Mouse (Mus musculus) myocyte (in vitro differentiated cells): ENCODE measurements around the gene Slit3. TPM values are rescaled to one million over a fixed set of nuclear protein-coding genes. Genes with fewer than 3 reads are reported as not detected.

Source experiments
- H3K27me3 ChIP-seq: one replicate; pipeline ENCODE4 v1.6.1; 2011; ENCODE audit not compliant: control insufficient read depth, insufficient read depth, insufficient read length
- H3K36me3 ChIP-seq: one replicate; pipeline ENCODE4 v1.6.1; 2011; ENCODE audit not compliant: control insufficient read depth, insufficient read depth
- H3K4me2 ChIP-seq: one replicate; pipeline ENCODE4 v1.6.1; 2011; ENCODE audit warnings: low read depth, control low read depth
- H3K4me3 ChIP-seq: one replicate; pipeline ENCODE4 v1.5.1; 2011; ENCODE audit warnings: mild to moderate bottlenecking, control low read depth, moderate library complexity
- H3K79me2 ChIP-seq: one replicate; pipeline ENCODE4 v1.6.1; 2011; ENCODE audit not compliant: control insufficient read depth, insufficient read depth
- H3ac ChIP-seq: one replicate; pipeline ENCODE4 v1.6.1; 2011; ENCODE audit not compliant: control insufficient read depth, insufficient read length
- CEBPB ChIP-seq: IDR thresholded peaks from 2 replicates; pipeline ENCODE4 v1.6.1; 2011; ENCODE audit warnings: mild to moderate bottlenecking, moderate library complexity; ENCODE audit not compliant: poor library complexity, insufficient read depth, severe bottlenecking
- E2F4 ChIP-seq: IDR thresholded peaks from one replicate; pipeline ENCODE4 v1.6.1; 2011; ENCODE audit warnings: mild to moderate bottlenecking, control low read depth, moderate library complexity; ENCODE audit not compliant: insufficient read depth
- MAX ChIP-seq: IDR thresholded peaks from one replicate; pipeline ENCODE4 v1.6.1; 2011; ENCODE audit warnings: low read depth, mild to moderate bottlenecking, control low read depth
- MYOD1 ChIP-seq, 3 experiments: IDR thresholded peaks; one replicate each; pipeline ENCODE4 v1.6.1; 2011; ENCODE audit warnings: control low read depth in 2 of 3, low read depth in 2 of 3, mild to moderate bottlenecking in 2 of 3, moderate library complexity in 1 of 3; ENCODE audit not compliant: insufficient read length in 2 of 3, control insufficient read depth in 1 of 3
- MYOG ChIP-seq, 3 experiments: IDR thresholded peaks; one replicate each; pipeline ENCODE4 v1.6.1; 2011; ENCODE audit warnings: control low read depth in 2 of 3, low read depth in 2 of 3, mild to moderate bottlenecking in 2 of 3; ENCODE audit not compliant: insufficient read length in 2 of 3, control insufficient read depth in 1 of 3, insufficient read depth in 1 of 3
- POLR2A ChIP-seq: IDR thresholded peaks from one replicate; pipeline ENCODE4 v1.6.1; 2011; ENCODE audit warnings: low read depth, mild to moderate bottlenecking, control low read depth, moderate library complexity; ENCODE audit not compliant: insufficient read length
- POLR2AphosphoS2 ChIP-seq: IDR thresholded peaks from one replicate; pipeline ENCODE4 v1.6.1; 2011; ENCODE audit warnings: low read depth, control low read depth; ENCODE audit not compliant: insufficient read length
- REST ChIP-seq: IDR thresholded peaks from one replicate; pipeline ENCODE4 v1.6.1; 2011; ENCODE audit warnings: mild to moderate bottlenecking, control low read depth, moderate library complexity; ENCODE audit not compliant: insufficient read depth, insufficient read length
- SRF ChIP-seq: IDR thresholded peaks from one replicate; pipeline ENCODE4 v1.6.1; 2011; ENCODE audit warnings: low read depth; ENCODE audit not compliant: control insufficient read depth, insufficient read length
- TCF12 ChIP-seq: IDR thresholded peaks from one replicate; pipeline ENCODE4 v1.6.1; 2011; ENCODE audit warnings: mild to moderate bottlenecking, control low read depth; ENCODE audit not compliant: poor library complexity, insufficient read depth, severe bottlenecking
- TCF3 ChIP-seq: IDR thresholded peaks from one replicate; pipeline ENCODE4 v1.6.1; 2011; ENCODE audit warnings: low read depth, control low read depth; ENCODE audit not compliant: insufficient read length
- USF1 ChIP-seq: IDR thresholded peaks from one replicate; pipeline ENCODE4 v1.6.1; 2011; ENCODE audit warnings: low read depth, mild to moderate bottlenecking, control low read depth, moderate library complexity
- polyA plus RNA-seq: library from polyadenylated mRNA; unstranded; fragments of >200 nt; fragmentation: generic; extraction: Trizol; gene quantifications from one replicate; pipeline ENCODE4 v1.2.1, GENCODE M21; 2012; ENCODE audit warnings: missing spikeins

Gene Slit3
- polyA plus RNA-seq, 1 experiment: not detected

DNA sequence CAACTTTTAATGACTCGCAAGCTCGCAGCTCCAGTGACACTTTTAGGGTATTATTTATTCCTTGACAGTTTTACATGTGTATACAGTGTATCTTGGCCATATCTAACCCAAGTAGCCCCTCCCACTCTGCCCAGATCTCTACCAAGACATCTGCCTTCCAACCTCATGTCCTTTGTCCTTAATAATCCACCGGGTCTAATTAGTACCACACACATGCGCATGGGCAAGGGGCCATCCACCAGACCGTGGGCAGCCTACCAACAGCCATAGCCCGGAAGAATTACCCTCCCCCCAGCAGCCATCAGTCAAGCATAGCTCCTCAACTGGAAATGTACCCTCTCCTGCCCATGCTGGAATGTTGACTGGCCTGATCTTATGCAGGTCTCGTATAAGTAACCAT, 552.0 kb downstream of the Slit3 start:
- no peak overlapping the region for H3K4me2 ChIP-seq
- no peaks in the 10 kb centered on the region for H3K27me3 ChIP-seq
- H3K36me3 ChIP-seq: no peaks in the 10 kb centered on the region
- H3ac ChIP-seq: no peak overlapping the region
- H3K4me3 ChIP-seq: no peak overlapping the region
- no peaks in the 10 kb centered on the region for H3K79me2 ChIP-seq
- TF ChIP-seq SRF: no peak
- no peak for TF ChIP-seq CEBPB
- TF ChIP-seq POLR2AphosphoS2: no peak
- no peak for TF ChIP-seq MYOG (IDR thresholded peaks at IDR 0.05; ENCODE audit: control insufficient read depth in 1 of 3, insufficient read depth in 1 of 3, insufficient read length in 2 of 3, low read depth in 2 of 3)
- TF ChIP-seq REST: no peak
- no peak for TF ChIP-seq E2F4
- TF ChIP-seq POLR2A: no peak
- no peak for TF ChIP-seq MAX
- TF ChIP-seq TCF12: no peak
- no peak for TF ChIP-seq MYOD1 (IDR thresholded peaks at IDR 0.05; ENCODE audit: control insufficient read depth in 1 of 3, insufficient read length in 2 of 3, low read depth in 2 of 3)
- TF ChIP-seq TCF3: no peak
- no peak for TF ChIP-seq USF1

DNA sequence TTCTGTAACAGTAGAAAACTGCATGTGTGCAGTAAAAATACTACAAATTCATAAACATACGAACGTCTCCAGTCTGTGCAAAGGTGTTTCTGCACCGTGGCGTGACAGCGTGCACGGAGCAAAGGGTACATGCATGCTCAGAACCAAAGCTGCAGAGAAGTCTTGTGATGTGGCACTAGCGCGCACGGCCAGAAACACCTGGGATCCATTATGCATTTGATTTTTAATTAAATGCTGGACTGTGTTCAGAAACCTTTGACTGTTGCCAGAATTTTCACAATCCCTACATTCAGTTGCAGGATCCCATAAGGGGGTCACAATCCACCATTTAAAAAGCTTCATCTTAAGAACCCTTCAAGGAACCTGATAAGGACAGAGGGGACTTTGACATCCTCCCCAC, 553.2 kb downstream of the Slit3 start:
- Histone ChIP-seq H3K36me3 (no peaks in the 10 kb centered on the region), H3K4me3 (no peak overlapping the region), H3ac (no peak overlapping the region), H3K79me2 (no peaks in the 10 kb centered on the region), H3K4me2 (no peak overlapping the region), H3K27me3 (no peaks in the 10 kb centered on the region)
- TF ChIP-seq POLR2A (no peak), REST (no peak), CEBPB (no peak), MAX (no peak), USF1 (no peak), MYOD1 (IDR thresholded peaks at IDR 0.05; ENCODE audit: control insufficient read depth in 1 of 3, insufficient read length in 2 of 3, low read depth in 2 of 3) (no peak), MYOG (IDR thresholded peaks at IDR 0.05; ENCODE audit: control insufficient read depth in 1 of 3, insufficient read depth in 1 of 3, insufficient read length in 2 of 3, low read depth in 2 of 3) (no peak), POLR2AphosphoS2 (no peak), SRF (no peak), E2F4 (no peak)

DNA sequence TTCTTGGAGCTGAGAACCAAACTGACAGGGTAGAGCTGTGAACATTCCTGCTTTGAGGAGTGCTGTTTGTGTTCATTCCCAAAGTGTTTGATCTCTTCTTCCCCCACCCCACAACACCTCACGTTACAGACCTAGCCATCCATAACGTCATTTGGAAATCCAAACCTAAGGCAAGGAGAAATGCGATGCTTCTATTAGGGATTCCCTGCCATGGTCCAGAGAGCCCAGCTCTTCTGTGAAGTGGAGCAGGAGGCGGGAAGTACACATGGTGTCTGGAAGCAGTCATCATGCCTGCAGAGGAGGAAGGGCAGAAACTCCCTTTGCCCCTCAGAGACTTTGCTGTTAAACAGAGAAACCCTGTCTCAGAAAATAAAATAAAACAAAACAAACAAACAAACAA, 555.7 kb downstream of the Slit3 start:
- TF ChIP-seq TCF3 (no peak), MYOD1 (IDR thresholded peaks at IDR 0.05; ENCODE audit: control insufficient read depth in 1 of 3, insufficient read length in 2 of 3, low read depth in 2 of 3) (no peak), MYOG (IDR thresholded peaks at IDR 0.05; ENCODE audit: control insufficient read depth in 1 of 3, insufficient read depth in 1 of 3, insufficient read length in 2 of 3, low read depth in 2 of 3) (no peak), REST (no peak), E2F4 (no peak), CEBPB (no peak), POLR2AphosphoS2 (no peak), MAX (no peak), POLR2A (no peak), SRF (no peak)
- Histone ChIP-seq H3K27me3 (no peaks in the 10 kb centered on the region), H3K4me3 (no peak overlapping the region), H3K79me2 (no peaks in the 10 kb centered on the region), H3ac (no peak overlapping the region), H3K4me2 (no peak overlapping the region), H3K36me3 (no peaks in the 10 kb centered on the region)

DNA sequence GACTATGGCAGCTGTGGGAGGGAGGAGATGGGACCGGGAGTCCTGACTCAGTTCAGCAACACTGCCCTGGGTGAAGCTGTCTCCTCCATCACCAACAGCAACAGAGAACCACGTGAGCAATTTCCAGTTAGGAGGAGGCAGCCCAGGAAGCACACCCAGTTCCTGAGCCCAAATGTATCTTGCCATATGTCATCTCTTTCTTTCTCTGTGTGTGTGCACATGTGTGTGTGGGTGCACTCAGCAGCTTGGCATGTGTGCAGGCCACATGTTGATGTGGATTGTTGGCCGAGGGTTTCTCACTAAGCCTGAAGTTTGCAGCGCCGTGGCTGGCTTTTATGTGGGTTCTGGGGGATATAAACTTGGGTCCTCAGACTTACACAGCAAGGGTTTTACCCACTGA, 559.0 kb downstream of the Slit3 start:
- TF ChIP-seq MYOD1 (IDR thresholded peaks at IDR 0.05; ENCODE audit: control insufficient read depth in 1 of 3, insufficient read length in 2 of 3, low read depth in 2 of 3): no peak
- no peak for TF ChIP-seq CEBPB
- no peak for TF ChIP-seq TCF3
- TF ChIP-seq POLR2A: no peak
- TF ChIP-seq SRF: no peak
- no peak for TF ChIP-seq USF1
- no peak for TF ChIP-seq MYOG (IDR thresholded peaks at IDR 0.05; ENCODE audit: control insufficient read depth in 1 of 3, insufficient read depth in 1 of 3, insufficient read length in 2 of 3, low read depth in 2 of 3)
- TF ChIP-seq TCF12: no peak
- H3ac ChIP-seq: no peak overlapping the region
- no peaks in the 10 kb centered on the region for H3K27me3 ChIP-seq

DNA sequence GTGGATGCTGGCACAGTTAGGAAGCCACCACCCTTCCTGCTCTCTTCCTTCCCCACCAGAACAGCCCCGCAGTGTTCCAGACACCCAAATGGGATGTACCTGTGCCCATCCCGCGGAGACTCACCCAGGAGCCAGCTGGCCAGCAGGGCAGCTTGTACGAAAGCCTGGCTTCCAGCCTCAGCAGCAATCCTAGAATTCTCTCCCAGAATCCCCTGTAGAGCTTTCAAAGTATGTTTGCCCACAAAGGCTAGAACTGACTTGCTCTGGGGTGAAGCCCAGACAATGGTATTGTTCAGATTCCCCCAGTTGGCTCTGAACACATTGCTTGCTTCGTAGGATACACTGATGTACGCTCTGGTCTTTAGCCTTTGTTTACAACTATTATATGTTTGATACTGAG, 566.3 kb downstream of the Slit3 start:
- H3ac ChIP-seq: no peak overlapping the region
- no peaks in the 10 kb centered on the region for H3K79me2 ChIP-seq
- H3K27me3 ChIP-seq: no peaks in the 10 kb centered on the region
- no peak overlapping the region for H3K4me2 ChIP-seq
- TF ChIP-seq SRF (no peak), POLR2A (no peak), E2F4 (no peak), MYOD1 (IDR thresholded peaks at IDR 0.05; ENCODE audit: control insufficient read depth in 1 of 3, insufficient read length in 2 of 3, low read depth in 2 of 3) (no peak), USF1 (no peak), CEBPB (no peak), TCF3 (no peak), MAX (no peak), POLR2AphosphoS2 (no peak), REST (no peak), MYOG (IDR thresholded peaks at IDR 0.05; ENCODE audit: control insufficient read depth in 1 of 3, insufficient read depth in 1 of 3, insufficient read length in 2 of 3, low read depth in 2 of 3) (no peak), TCF12 (no peak)
- no peaks in the 10 kb centered on the region for H3K36me3 ChIP-seq
- H3K4me3 ChIP-seq: no peak overlapping the region

More for the DNA sequence above, 559.0 kb downstream of the Slit3 start:
- H3K4me2 ChIP-seq: no peak overlapping the region
- H3K4me3 ChIP-seq: no peak overlapping the region
- no peaks in the 10 kb centered on the region for H3K79me2 ChIP-seq
- no peaks in the 10 kb centered on the region for H3K36me3 ChIP-seq
